Mouse (Mus musculus) heart, embryonic 13.5 days (tissue): ENCODE data around the gene Sec14l1. TPM values are rescaled to one million over a fixed set of nuclear protein-coding genes. Genes with fewer than 3 reads are reported as not detected.

ENCODE experiments used
- ATAC-seq: fragments of 200-750 bp; cut with Nextera tagmentation; 2 replicates; pipeline ENCODE4 v1.8.0; 2017; ENCODE audit warnings: moderate TSS enrichment; ENCODE audit not compliant: insufficient number of reproducible peaks, low FRiP score, low TSS enrichment; ENCODE audit errors: extremely low read depth
- H3K27ac ChIP-seq: fragments of 300-500 bp; sonication (generic); replicated peaks from 2 replicates; pipeline ENCODE4 v1.5.1; 2015; ENCODE audit warnings: moderate library complexity, mild to moderate bottlenecking, inconsistent platforms
- H3K27me3 ChIP-seq: fragments of 300-500 bp; sonication (generic); replicated peaks from 2 replicates; pipeline ENCODE4 v1.6.1; 2015; ENCODE audit warnings: mild to moderate bottlenecking, inconsistent platforms
- H3K36me3 ChIP-seq: fragments of 300-500 bp; sonication (generic); 2 replicates; pipeline ENCODE4 v1.6.1; 2015; ENCODE audit warnings: mild to moderate bottlenecking, inconsistent platforms
- H3K4me1 ChIP-seq: fragments of 300-500 bp; sonication (generic); 2 replicates; pipeline ENCODE4 v1.6.1; 2015; ENCODE audit warnings: inconsistent platforms
- H3K4me2 ChIP-seq: fragments of 300-500 bp; sonication (generic); 2 replicates; pipeline ENCODE4 v1.6.1; 2015; ENCODE audit warnings: inconsistent platforms, mild to moderate bottlenecking, moderate library complexity
- H3K4me3 ChIP-seq: fragments of 300-500 bp; sonication (generic); 2 replicates; pipeline ENCODE4 v1.5.1; 2015; ENCODE audit warnings: moderate library complexity, mild to moderate bottlenecking, inconsistent platforms
- H3K9ac ChIP-seq: fragments of 300-500 bp; sonication (generic); 2 replicates; pipeline ENCODE4 v1.6.1; 2015; ENCODE audit warnings: inconsistent platforms, mild to moderate bottlenecking, moderate library complexity
- H3K9me3 ChIP-seq: fragments of 300-500 bp; sonication (generic); 2 replicates; pipeline ENCODE4 v1.6.1; 2016; ENCODE audit warnings: inconsistent platforms
- WGBS: fragments of 180-500 bp; shearing (Covaris S2); methylation state at CpG from one replicate; pipeline ENCODE4 v1.1.7; 2015; ENCODE audit warnings: mixed read lengths; 5-methylcytosine and 5-hydroxymethylcytosine counted together
- polyA plus RNA-seq: library from polyadenylated mRNA; unstranded; fragments of >200 nt; fragmentation: Nextera tagmentation; extraction: Ambion mirVana; gene quantifications from 2 replicates; pipeline ENCODE4 v1.2.1, GENCODE M21; 2015

Sec14l1 gene
- polyA plus RNA-seq, 1 experiment from 2014 or later: 44.5 TPM

- Histone ChIP-seq H3K27ac (no peak overlapping the region), H3K36me3 (peaks cover 6% of the 10 kb centered on the region; the same call in 1 of the 2 replicates), H3K9ac (no peak overlapping the region), H3K4me3 (no peak overlapping the region), H3K9me3 (no peaks in the 10 kb centered on the region), H3K4me1 (peaks cover 55% of the 10 kb centered on the region), H3K27me3 (no peaks in the 10 kb centered on the region), H3K4me2 (no peak overlapping the region)
- no peak for ATAC-seq
- WGBS: 76% methylated on average over 13 of the region's 13 CpGs
Measured at GRCm38 (mm10) chr11:117088271-117088991, 26.5 kb upstream of the Sec14l1 start.

DNA sequence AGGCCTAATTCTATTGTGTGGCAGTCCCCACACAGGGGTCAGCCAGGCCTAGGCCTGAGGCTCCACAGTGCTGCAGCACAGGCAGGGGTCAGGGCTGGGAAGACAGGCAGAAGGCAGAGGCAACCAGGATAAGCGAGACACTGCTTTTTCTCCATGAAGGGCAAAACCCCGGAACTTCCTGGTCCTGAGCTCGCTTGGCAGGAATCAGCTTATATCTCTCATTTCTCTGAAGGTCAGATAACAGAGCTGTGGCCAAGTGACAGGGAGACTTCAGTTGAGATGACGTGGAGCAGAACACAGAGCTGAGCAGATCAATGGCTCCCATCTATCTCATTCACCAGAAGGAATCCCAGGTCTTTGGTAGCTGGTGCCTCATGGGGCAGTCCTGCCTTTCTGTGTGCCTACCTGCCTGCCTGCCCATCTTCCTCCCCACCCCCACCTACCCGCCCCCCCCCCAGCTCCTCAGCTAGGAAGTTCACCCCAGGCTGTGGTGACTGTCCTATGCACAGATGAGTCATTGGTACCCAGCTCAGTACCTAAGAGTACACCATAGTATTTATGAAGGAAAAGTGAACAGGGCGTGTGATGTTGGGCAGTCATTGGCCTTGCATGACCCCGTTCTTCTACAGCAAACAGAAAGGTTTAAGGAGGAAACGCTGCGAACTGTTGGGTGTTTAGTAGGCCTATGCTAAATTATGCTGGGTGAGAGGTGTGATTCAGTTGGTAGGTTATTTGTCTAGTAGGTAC, 25.1 kb upstream of the Sec14l1 start:
- H3K36me3 ChIP-seq: no peaks in the 10 kb centered on the region
- no peak overlapping the region for H3K27ac ChIP-seq
- H3K9me3 ChIP-seq: no peaks in the 10 kb centered on the region
- H3K4me2 ChIP-seq: no peak overlapping the region
- H3K9ac ChIP-seq: no peak overlapping the region
- 64% methylated on average over 9 of the region's 9 CpGs for WGBS
- no peak overlapping the region for H3K4me3 ChIP-seq
- ATAC-seq: no peak
- no peaks in the 10 kb centered on the region for H3K27me3 ChIP-seq
- H3K4me1 ChIP-seq: peaks cover 66% of the 10 kb centered on the region

GRCm38 (mm10) chr11:117091406-117091805, 23.6 kb upstream of the Sec14l1 start:
- peak overlapping the region; percentile 38 for H3K27ac ChIP-seq
- no peak for ATAC-seq
- H3K4me3 ChIP-seq: no peak overlapping the region
- H3K4me1 ChIP-seq: peaks cover 75% of the 10 kb centered on the region
- 49% methylated on average over 4 of the region's 4 CpGs for WGBS
- H3K4me2 ChIP-seq: peak overlapping the region; percentile 49
- H3K36me3 ChIP-seq: no peaks in the 10 kb centered on the region
- H3K9ac ChIP-seq: peak overlapping the region; percentile 68
- no peaks in the 10 kb centered on the region for H3K27me3 ChIP-seq
- no peaks in the 10 kb centered on the region for H3K9me3 ChIP-seq

- 14% methylated on average over 22 of the region's 22 CpGs for WGBS
Measured at GRCm38 (mm10) chr11:117091845-117092244, 23.1 kb upstream of the Sec14l1 start.

DNA sequence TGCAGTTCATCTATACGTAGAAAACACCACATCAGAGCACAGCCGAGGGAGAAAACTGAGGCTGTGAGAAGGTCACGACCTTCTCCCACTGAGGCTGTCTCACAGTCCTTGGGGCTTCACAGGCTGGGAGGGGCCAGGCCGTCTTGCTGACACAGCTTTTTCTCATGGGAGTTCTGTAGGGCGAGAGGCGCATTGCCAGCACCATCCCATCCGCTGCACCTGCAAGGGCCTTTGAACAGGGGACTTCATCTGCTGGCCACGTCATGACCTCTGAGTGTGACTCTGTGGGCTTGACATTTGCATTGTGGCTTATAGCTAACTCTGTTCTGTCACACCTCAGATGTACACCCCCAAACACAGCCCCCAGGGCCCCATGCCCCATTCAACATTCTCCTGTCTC, 22.3 kb upstream of the Sec14l1 start:
- Histone ChIP-seq H3K36me3 (no peaks in the 10 kb centered on the region), H3K27me3 (0 out of 2 replicates have a peak, but pooled peaks cover 6% of the 10 kb centered on the region), H3K27ac (no peak overlapping the region), H3K4me3 (no peak overlapping the region), H3K9me3 (no peaks in the 10 kb centered on the region), H3K4me2 (no peak overlapping the region), H3K9ac (no peak overlapping the region), H3K4me1 (peaks cover 77% of the 10 kb centered on the region)
- no peak for ATAC-seq
- WGBS: 42% methylated on average over 8 of the region's 8 CpGs

More at GRCm38 (mm10) chr11:117091845-117092244, 23.1 kb upstream of the Sec14l1 start:
- no peak for ATAC-seq
- Histone ChIP-seq H3K9me3 (no peaks in the 10 kb centered on the region), H3K4me1 (peaks cover 77% of the 10 kb centered on the region), H3K9ac (peak overlapping the region; percentile 68), H3K27me3 (0 out of 2 replicates have a peak, but pooled peaks cover 3% of the 10 kb centered on the region), H3K36me3 (no peaks in the 10 kb centered on the region), H3K27ac (peak overlapping the region; percentile 38), H3K4me3 (peak overlapping the region; percentile 8; the same call in 1 of the 2 replicates), H3K4me2 (peak overlapping the region; percentile 49)

- WGBS: 43% methylated on average over 5 of the region's 5 CpGs
- peaks cover 80% of the 10 kb centered on the region for H3K4me1 ChIP-seq
- peak overlapping the region; percentile 14; the same call in 1 of the 2 replicates for H3K4me2 ChIP-seq
- no peak overlapping the region for H3K4me3 ChIP-seq
- no peaks in the 10 kb centered on the region for H3K9me3 ChIP-seq
- H3K9ac ChIP-seq: no peak overlapping the region
- no peaks in the 10 kb centered on the region for H3K36me3 ChIP-seq
- H3K27ac ChIP-seq: peak overlapping the region; percentile 65
- H3K27me3 ChIP-seq: 0 out of 2 replicates have a peak, but pooled peaks cover 6% of the 10 kb centered on the region
- ATAC-seq: no peak
Measured at GRCm38 (mm10) chr11:117093900-117094552, 20.9 kb upstream of the Sec14l1 start.

DNA sequence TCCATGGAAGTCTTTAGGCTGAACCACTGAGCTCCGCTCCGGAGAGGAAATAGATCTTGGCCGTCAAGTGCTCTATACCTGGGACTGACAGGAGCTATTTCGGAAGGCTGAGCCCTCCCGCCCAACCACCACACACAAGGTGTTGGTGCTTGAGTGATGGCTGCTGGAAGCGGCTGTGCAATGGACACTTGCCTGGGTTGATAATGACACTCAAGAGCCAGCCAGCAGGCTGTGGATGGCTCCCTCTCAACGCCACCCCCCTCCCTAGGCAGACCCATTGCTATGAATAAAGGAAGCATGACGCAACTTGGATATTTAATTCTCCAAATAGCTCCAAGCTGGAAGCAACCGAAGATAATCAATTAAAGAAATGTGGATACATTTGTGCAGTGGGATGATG, 20.3 kb upstream of the Sec14l1 start:
- peak overlapping the region; percentile 14; the same call in 1 of the 2 replicates for H3K4me2 ChIP-seq
- no peak overlapping the region for H3K9ac ChIP-seq
- H3K4me1 ChIP-seq: peaks cover 81% of the 10 kb centered on the region
- no peak overlapping the region for H3K4me3 ChIP-seq
- WGBS: 35% methylated on average over 9 of the region's 9 CpGs
- H3K27me3 ChIP-seq: 0 out of 2 replicates have a peak, but pooled peaks cover 6% of the 10 kb centered on the region
- no peaks in the 10 kb centered on the region for H3K9me3 ChIP-seq
- no peak for ATAC-seq
- no peaks in the 10 kb centered on the region for H3K36me3 ChIP-seq
- H3K27ac ChIP-seq: peak overlapping the region; percentile 65

DNA sequence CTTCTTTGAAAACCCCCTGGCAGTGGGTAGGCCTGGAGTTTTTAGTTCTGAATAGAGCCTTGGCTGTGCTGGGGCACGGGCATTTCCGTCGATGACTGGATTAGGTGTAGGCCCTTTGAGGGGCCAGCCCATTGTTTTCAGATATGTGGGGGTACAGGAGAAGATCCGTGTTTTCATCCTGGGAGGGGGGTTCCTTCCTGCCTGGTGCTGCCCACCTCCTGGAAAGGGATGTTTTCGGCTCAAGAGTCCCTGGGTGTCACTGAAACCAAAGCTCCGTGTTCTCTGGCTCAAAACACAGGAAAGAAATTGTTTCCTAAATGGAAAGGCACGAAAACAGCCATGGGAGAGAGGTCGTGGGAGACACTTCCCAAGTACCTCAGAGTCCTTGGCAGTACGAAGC, 17.9 kb upstream of the Sec14l1 start:
- 64% methylated on average over 9 of the region's 9 CpGs for WGBS
- no peak overlapping the region for H3K4me3 ChIP-seq
- H3K27me3 ChIP-seq: 0 out of 2 replicates have a peak, but pooled peaks cover 6% of the 10 kb centered on the region
- H3K4me2 ChIP-seq: no peak overlapping the region
- no peaks in the 10 kb centered on the region for H3K36me3 ChIP-seq
- H3K9ac ChIP-seq: no peak overlapping the region
- H3K9me3 ChIP-seq: no peaks in the 10 kb centered on the region
- H3K4me1 ChIP-seq: peaks cover 80% of the 10 kb centered on the region
- peak overlapping the region; percentile 48 for H3K27ac ChIP-seq
- ATAC-seq: no peak

- H3K27me3 ChIP-seq: 0 out of 2 replicates have a peak, but pooled peaks cover 6% of the 10 kb centered on the region
- WGBS: 30% methylated on average over 5 of the region's 5 CpGs
- H3K36me3 ChIP-seq: no peaks in the 10 kb centered on the region
- H3K4me2 ChIP-seq: no peak overlapping the region
- peaks cover 79% of the 10 kb centered on the region for H3K4me1 ChIP-seq
- ATAC-seq: no peak
- peak overlapping the region; percentile 28; the same call in 1 of the 2 replicates for H3K9ac ChIP-seq
- no peaks in the 10 kb centered on the region for H3K9me3 ChIP-seq
- no peak overlapping the region for H3K4me3 ChIP-seq
- H3K27ac ChIP-seq: peak overlapping the region; percentile 48; the same call in 1 of the 2 replicates
Measured at GRCm38 (mm10) chr11:117098155-117098554, 16.8 kb upstream of the Sec14l1 start.

- peak overlapping the region; percentile 17 for H3K27ac ChIP-seq
- peaks cover 78% of the 10 kb centered on the region for H3K4me1 ChIP-seq
Measured at GRCm38 (mm10) chr11:117098784-117099183, 16.2 kb upstream of the Sec14l1 start.

DNA sequence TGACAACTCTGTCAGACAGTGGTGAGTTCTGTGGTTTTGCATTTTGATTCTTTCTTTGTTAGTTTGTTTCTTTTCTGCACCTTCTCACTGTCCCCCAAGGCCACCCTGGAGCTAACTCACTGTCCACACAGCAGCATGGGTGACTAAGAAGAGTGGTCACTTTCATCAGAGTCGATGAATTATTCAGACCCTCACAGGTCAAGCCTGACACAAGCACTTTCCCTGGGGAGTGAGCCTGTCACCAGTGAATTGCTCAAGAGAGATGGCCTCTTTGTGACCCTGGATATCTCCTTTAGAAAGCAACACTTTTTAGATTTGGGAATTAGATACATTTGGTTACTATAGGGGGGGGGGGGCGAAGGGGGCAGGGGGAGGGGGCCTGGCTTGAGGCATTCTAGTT, 15.6 kb upstream of the Sec14l1 start:
- peaks cover 75% of the 10 kb centered on the region for H3K4me1 ChIP-seq

More at GRCm38 (mm10) chr11:117098784-117099183, 16.2 kb upstream of the Sec14l1 start:
- WGBS: 78% methylated on average over 3 of the region's 3 CpGs
- ATAC-seq: no peak
- Histone ChIP-seq H3K4me3 (no peak overlapping the region), H3K9me3 (no peaks in the 10 kb centered on the region), H3K4me2 (no peak overlapping the region), H3K27me3 (0 out of 2 replicates have a peak, but pooled peaks cover 6% of the 10 kb centered on the region), H3K9ac (no peak overlapping the region), H3K36me3 (no peaks in the 10 kb centered on the region)

More for the DNA sequence above, 15.6 kb upstream of the Sec14l1 start:
- 29% methylated on average over 2 of the region's 2 CpGs for WGBS
- H3K4me3 ChIP-seq: no peak overlapping the region
- 0 out of 2 replicates have a peak, but pooled peaks cover 6% of the 10 kb centered on the region for H3K27me3 ChIP-seq
- no peak overlapping the region for H3K27ac ChIP-seq
- no peaks in the 10 kb centered on the region for H3K9me3 ChIP-seq
- no peak overlapping the region for H3K4me2 ChIP-seq
- no peak for ATAC-seq
- H3K36me3 ChIP-seq: no peaks in the 10 kb centered on the region
- 0 out of 2 replicates have a peak overlapping the region, but pooled peaks have one; percentile 10 for H3K9ac ChIP-seq
